21 mouse cellular contexts compared by ENCODE assay signal in the genomic region with DNA sequence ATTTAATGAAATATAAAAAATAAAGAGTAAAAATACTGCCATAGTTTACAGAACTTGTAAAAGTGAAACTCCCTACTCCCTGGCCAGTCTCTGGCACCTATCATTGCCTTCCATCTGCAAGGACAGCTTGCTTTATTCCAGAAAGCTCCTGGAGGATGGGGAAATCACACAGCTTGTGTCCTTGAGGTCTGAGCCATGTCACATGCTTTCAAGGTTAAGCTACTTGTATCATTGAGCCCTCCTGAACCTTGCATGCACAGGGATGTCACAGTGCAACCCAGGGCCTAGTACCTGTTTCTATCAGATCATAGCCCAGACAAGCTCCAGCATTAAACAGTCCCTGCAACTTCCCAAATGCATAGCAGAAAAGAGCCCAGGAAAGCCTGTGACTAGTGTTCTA. TPM values are rescaled to one million over a fixed set of nuclear protein-coding genes. Genes with fewer than 3 reads are reported as not detected.
DNase-seq lines count a peak whose midpoint lies in the region; ATAC-seq and TF ChIP-seq lines count a peak whose summit lies in the region.
"Had no signal": no experiment of that assay in that cellular context is flagged by ENCODE, and none has a peak within 500 bp of the region (broad histone marks: within the 10 kb centered on the region; RNA-seq: fewer than 3 reads in every experiment).

No protein-coding gene starts in this region.

- no peak overlapping the region for H3K9ac ChIP-seq in heart, adult 2 months (ENCODE audit: low read depth, low read length)
- H3K9ac ChIP-seq: embryonic facial prominence, embryonic 12.5 days; forebrain, embryonic 15.5 days; hindbrain, embryonic 13.5 days had no signal

- peak overlapping the region; percentile 4 for H3K27ac ChIP-seq in heart, adult 2 months
- peak overlapping the region; percentile 59 for H3K27ac ChIP-seq in brown adipose tissue, adult 24 weeks (replicated peaks; ENCODE audit: low read depth, low read length)
- H3K27ac ChIP-seq: embryonic facial prominence, embryonic 12.5 days; forebrain, embryonic 15.5 days; heart, embryonic 10.5 days; hindbrain, embryonic 13.5 days; hindbrain, postnatal 0 days had no signal

- TF ChIP-seq POLR2A in heart, adult 2 months (IDR thresholded peaks at IDR 0.05; ENCODE audit: insufficient read depth, low read depth, low read length): no peak

- ATAC-seq in megakaryocyte, adult 5-6 weeks (ENCODE audit: poor library complexity, severe bottlenecking): no peak
- ATAC-seq: CD4-positive, CD25-positive, alpha-beta regulatory T cell, adult 4 months; forebrain, embryonic 15.5 days; hindbrain, postnatal 0 days had no signal

- peaks cover 19% of the 10 kb centered on the region for H3K36me3 ChIP-seq in heart, adult 2 months (ENCODE audit: control insufficient read depth, insufficient read depth, low read length)
- peaks cover 57% of the 10 kb centered on the region for H3K36me3 ChIP-seq in megakaryocyte, embryonic 14.5 days (replicated peaks; ENCODE audit: low read length)
- H3K36me3 ChIP-seq: embryonic facial prominence, embryonic 12.5 days; forebrain, embryonic 15.5 days; hindbrain, embryonic 13.5 days had no signal

- TF ChIP-seq CTCF in heart, adult 2 months (IDR thresholded peaks at IDR 0.05): no peak

- peaks cover 16% of the 10 kb centered on the region for H3K79me2 ChIP-seq in heart, adult 2 months (replicated peaks; ENCODE audit: control insufficient read depth, insufficient read depth, low read length)

- intact Hi-C loops in heart, adult 2 months (cut with DNase I): loop anchor here (5.0 kb wide), 2 partner anchors 37 to 43 kb away; no protein-coding TSS in a partner anchor
- intact Hi-C loops in heart, postnatal 36 days (cut with DNase I): no loop called here

- H3K27me3 ChIP-seq in heart, adult 2 months (ENCODE audit: control insufficient read depth, insufficient read depth, low read length): no peaks in the 10 kb centered on the region
- no peaks in the 10 kb centered on the region for H3K27me3 ChIP-seq in megakaryocyte, embryonic 14.5 days (replicated peaks)
- H3K27me3 ChIP-seq: embryonic facial prominence, embryonic 12.5 days; forebrain, embryonic 15.5 days; hindbrain, embryonic 13.5 days had no signal

- no peak overlapping the region for H3K4me3 ChIP-seq in heart, adult 2 months
- H3K4me3 ChIP-seq in megakaryocyte, embryonic 14.5 days (replicated peaks): peak overlapping the region; percentile 39
- no peak overlapping the region for H3K4me3 ChIP-seq in brown adipose tissue, adult 24 weeks (ENCODE audit: insufficient read depth, low read depth, low read length)
- H3K4me3 ChIP-seq: embryonic facial prominence, embryonic 12.5 days; forebrain, embryonic 15.5 days; heart, embryonic 10.5 days; hindbrain, embryonic 13.5 days had no signal

- H3K9me3 ChIP-seq in megakaryocyte, embryonic 14.5 days: no peaks in the 10 kb centered on the region
- H3K9me3 ChIP-seq: embryonic facial prominence, embryonic 12.5 days; forebrain, embryonic 15.5 days; G1E; heart, embryonic 10.5 days; hindbrain, embryonic 13.5 days had no signal

- no peak for TF ChIP-seq EP300 in heart, adult 2 months (IDR thresholded peaks at IDR 0.05; ENCODE audit: insufficient read depth, low read depth, low read length)

- H3K4me1 ChIP-seq in heart, adult 2 months (ENCODE audit: control insufficient read depth, insufficient read depth, low read length): peaks cover 46% of the 10 kb centered on the region
- peaks cover 100% of the 10 kb centered on the region for H3K4me1 ChIP-seq in megakaryocyte, embryonic 14.5 days
- peaks cover 64% of the 10 kb centered on the region for H3K4me1 ChIP-seq in brown adipose tissue, adult 24 weeks (ENCODE audit: control insufficient read depth, insufficient read depth, insufficient read length, low read length)
- H3K4me1 ChIP-seq: forebrain, embryonic 15.5 days had no signal

- peak; percentile 64 to 84 for DNase-seq in adrenal gland, adult (ENCODE audit: inconsistent age in 2 of 2, low spot score in 1 of 2)
- DNase-seq in adrenal gland, postnatal 4 days (ENCODE audit: low spot score in 2 of 2): no peak
- no peak for DNase-seq in heart, adult 2 months
- no peak for DNase-seq in heart, postnatal 36 days
- DNase-seq: B cell, adult 2 months; cerebellum, adult 11 months; cerebellum, adult 9-10 months; cerebellum, postnatal 25 days; gastrocnemius, postnatal 10 days; kidney, adult 11 months had no signal

RNA-seq across cellular contexts. Expression of a gene that starts 36.9 kb away (rescaled TPM):
- 100 to 1,000 TPM in 1 of 2 experiments, 10 to 100 TPM in 1; 91.5 to 106 TPM for total RNA-seq in adrenal gland, postnatal 4 days (2021)
- total RNA-seq in heart, adult 2 months (2021): 10 to 100 TPM; 36.4 TPM
- polyA plus RNA-seq in heart, adult 2 months (2012; rRNA removed): 23.7 and 24.7 TPM in 2 replicates
- 10 to 100 TPM; 31.6 to 36.5 TPM for total RNA-seq in heart, postnatal 36 days (2021)
- polyA plus RNA-seq in megakaryocyte, embryonic 14.5 days (2012; ENCODE audit: insufficient read depth, low replicate concordance): 83.9 and 88.5 TPM in 2 replicates
- total RNA-seq in megakaryocyte, adult 5-6 weeks (2015): 50.1 and 62.0 TPM in 2 replicates
- total RNA-seq in megakaryocyte, adult 5-6 weeks (2017): 62.5 and 64.7 TPM in 2 replicates
- polyA plus RNA-seq in brown adipose tissue, adult 24 weeks (2012; ENCODE audit: insufficient read depth, insufficient read length, missing spikeins): 33.7 and 35.6 TPM in 2 replicates

RNA-seq across cellular contexts. Expression of a gene that starts 56.7 kb away (rescaled TPM):
- 1 to 10 TPM; 1.6 to 2.3 TPM for total RNA-seq in adrenal gland, postnatal 4 days (2021)
- 10 to 100 TPM; 13.3 to 16.8 TPM for total RNA-seq in heart, adult 2 months (2021)
- polyA plus RNA-seq in heart, adult 2 months (2012; rRNA removed): 11.5 and 14.2 TPM in 2 replicates
- total RNA-seq in heart, postnatal 36 days (2021): 10 to 100 TPM in 1 of 2 experiments, 1 to 10 TPM in 1; 9.1 to 12.1 TPM
- polyA plus RNA-seq in megakaryocyte, embryonic 14.5 days (2012; ENCODE audit: insufficient read depth, low replicate concordance): 4.7 and 13.7 TPM in 2 replicates
- total RNA-seq in megakaryocyte, adult 5-6 weeks (2015): 3.1 TPM in 1 of 2 replicates, not detected in the other
- not detected in 2 replicates for total RNA-seq in megakaryocyte, adult 5-6 weeks (2017)
- polyA plus RNA-seq in brown adipose tissue, adult 24 weeks (2012; ENCODE audit: insufficient read depth, insufficient read length, missing spikeins): 8.4 and 10.4 TPM in 2 replicates
- total RNA-seq: hematopoietic stem cell, adult 5-6 weeks had no signal

RNA-seq across cellular contexts. Expression of a gene that starts 56.9 kb away (rescaled TPM):
- 100 to 1,000 TPM; 133 to 137 TPM for total RNA-seq in adrenal gland, postnatal 4 days (2021)
- 100 to 1,000 TPM; 417 to 492 TPM for total RNA-seq in heart, adult 2 months (2021)
- polyA plus RNA-seq in heart, adult 2 months (2012; rRNA removed): 443 and 488 TPM in 2 replicates
- 100 to 1,000 TPM; 451 to 482 TPM for total RNA-seq in heart, postnatal 36 days (2021)
- polyA plus RNA-seq in megakaryocyte, embryonic 14.5 days (2012; ENCODE audit: insufficient read depth, low replicate concordance): 31.7 and 195 TPM in 2 replicates
- total RNA-seq in megakaryocyte, adult 5-6 weeks (2015): 63.4 and 75.7 TPM in 2 replicates
- 120 and 143 TPM in 2 replicates for total RNA-seq in megakaryocyte, adult 5-6 weeks (2017)
- 437 and 615 TPM in 2 replicates for polyA plus RNA-seq in brown adipose tissue, adult 24 weeks (2012; ENCODE audit: insufficient read depth, insufficient read length, missing spikeins)

RNA-seq across cellular contexts. Expression of a gene that starts 57.3 kb away (rescaled TPM):
- under 1 TPM; 0.73 to 0.76 TPM for total RNA-seq in adrenal gland, postnatal 4 days (2021)
- under 1 TPM; 0.16 to 0.23 TPM for total RNA-seq in heart, adult 2 months (2021)
- 0.23 and 0.49 TPM in 2 replicates for polyA plus RNA-seq in heart, adult 2 months (2012; rRNA removed)
- not detected for total RNA-seq in heart, postnatal 36 days (2021)
- polyA plus RNA-seq in megakaryocyte, embryonic 14.5 days (2012; ENCODE audit: insufficient read depth, low replicate concordance): 1.3 and 5.3 TPM in 2 replicates
- 0.27 TPM in 1 of 2 replicates, not detected in the other for total RNA-seq in megakaryocyte, adult 5-6 weeks (2015)
- 0.16 and 0.26 TPM in 2 replicates for total RNA-seq in megakaryocyte, adult 5-6 weeks (2017)
- not detected in 2 replicates for polyA plus RNA-seq in brown adipose tissue, adult 24 weeks (2012; ENCODE audit: insufficient read depth, insufficient read length, missing spikeins)

Comparison
In these comparisons a context has a peak if more than half of its experiments do, and no peak if none do; other contexts are left out.
1. DNase-seq: peak in adrenal gland, adult (2 of 2); none in adrenal gland, postnatal 4 days (0 of 2), heart, adult 2 months (0 of 2) and heart, postnatal 36 days (0 of 2).